Mouse (Mus musculus) layer of hippocampus, adult 2 months (tissue): Measurements from ENCODE around the gene Tsc22d2. TPM values are rescaled to one million over a fixed set of nuclear protein-coding genes. Genes with fewer than 3 reads are reported as not detected.

ENCODE experiments used
- DNase-seq, 2 experiments: peaks; one replicate each; pipeline ENCODE4 v3.0.0; 2022; ENCODE audit warnings: low spot score in 2 of 2
- H3K27ac ChIP-seq: fragments of 200-600 bp; 2 replicates; pipeline ENCODE4 v1.8.1; 2022
- H3K4me3 ChIP-seq: fragments of 200-600 bp; 2 replicates; pipeline ENCODE4 v1.8.1; 2022; ENCODE audit warnings: mild to moderate bottlenecking
- CTCF ChIP-seq: fragments of 200-600 bp; conservative IDR thresholded peaks from 2 replicates; pipeline ENCODE4 v1.8.1; 2022; ENCODE audit warnings: antibody characterized with exemption, mild to moderate bottlenecking, moderate library complexity
- total RNA-seq, 2 experiments: library from RNA; stranded (reverse); gene quantifications; 2 replicates each; pipeline ENCODE4 v1.2.3; 2021

Tsc22d2 gene
- total RNA-seq, 2 experiments from 2014 or later = 37.4 to 42.8 TPM

GRCm38 (mm10) chr3:58508020-58508750 is 93.7 kb downstream of the Tsc22d2 start:
- Histone ChIP-seq H3K27ac (no peak overlapping the region), H3K4me3 (no peak overlapping the region)
- TF ChIP-seq CTCF = no peak
- no peak for DNase-seq

GRCm38 (mm10) chr3:58511581-58511980 is 97.1 kb downstream of the Tsc22d2 start:
- no peak for DNase-seq
- no peak overlapping the region for H3K27ac ChIP-seq
- TF ChIP-seq CTCF = peak; percentile 51
- no peak overlapping the region for H3K4me3 ChIP-seq

- no peak overlapping the region for H3K4me3 ChIP-seq
- no peak overlapping the region for H3K27ac ChIP-seq
- DNase-seq = no peak
- no peak for TF ChIP-seq CTCF
Measured at GRCm38 (mm10) chr3:58512740-58513139, 98.2 kb downstream of the Tsc22d2 start.

GRCm38 (mm10) chr3:58513483-58513882 is 99.0 kb downstream of the Tsc22d2 start:
- Histone ChIP-seq H3K4me3 (no peak overlapping the region), H3K27ac (no peak overlapping the region)
- DNase-seq = no peak
- no peak for TF ChIP-seq CTCF

GRCm38 (mm10) chr3:58515947-58516601 is 101.6 kb downstream of the Tsc22d2 start:
- DNase-seq = no peak
- no peak for TF ChIP-seq CTCF
- H3K27ac ChIP-seq = peak overlapping the region; percentile 14; the same call in 1 of the 2 replicates
- H3K4me3 ChIP-seq = no peak overlapping the region

Other genes with a start within 250 kb of the Tsc22d2 start
- 10 to 100 TPM; 43.3 to 52.2 TPM for gene Eif2a, start 111.1 kb downstream of the Tsc22d2 start, total RNA-seq
- 10 to 100 TPM; 22.3 to 22.7 TPM for gene Serp1, start 111.2 kb downstream of the Tsc22d2 start, total RNA-seq
- gene Selenot, start 161.9 kb downstream of the Tsc22d2 start, total RNA-seq = 100 to 1,000 TPM; 144 to 148 TPM
- 1 to 10 TPM; 1.3 to 1.7 TPM for gene Erich6, start 222.5 kb downstream of the Tsc22d2 start, total RNA-seq